Mouse (Mus musculus): Measurements from ENCODE around the gene Dync1li2.

- TF ChIP-seq CTCF (IDR thresholded peaks at IDR 0.05), result no peak
- no peak for TF ChIP-seq POLR2A (IDR thresholded peaks at IDR 0.05; ENCODE audit: insufficient read depth, low read depth, low read length)
- no peak for TF ChIP-seq EP300 (IDR thresholded peaks at IDR 0.05; ENCODE audit: insufficient read depth, low read depth, low read length)
Measured at GRCm38 (mm10) chr8:104448796-104449195, 5.9 kb upstream of the Dync1li2 start.
